Mouse (Mus musculus): ENCODE measurements around the gene Vstm2l. TPM values are rescaled to one million over a fixed set of nuclear protein-coding genes. Genes with fewer than 3 reads are reported as not detected.

Vstm2l gene
- 0.53 and 0.63 TPM in 2 replicates for polyA plus RNA-seq (2015; fragmentation: Nextera tagmentation; extraction: Ambion mirVana)

GRCm38 (mm10) chr2:157914105-157914764, at the start of gene Vstm2l:
TSS of gene Vstm2l (plus strand) at chr2:157914653.
- H3K27me3 ChIP-seq (ENCODE audit: control insufficient read depth, insufficient read depth, low read length) = peaks cover 11% of the 10 kb centered on the region
- H3K27ac ChIP-seq (replicated peaks) = no peak within 1 kb of the TSS
- ATAC-seq (ENCODE audit: low FRiP score, low TSS enrichment) (no peak), DNase-seq (ENCODE audit: low spot score) (no peak)
- H3K9me3 ChIP-seq (ENCODE audit: control insufficient read depth, low read length) = no peaks in the 10 kb centered on the region
- no peak within 1 kb of the TSS for H3K4me3 ChIP-seq (ENCODE audit: low read depth, low read length)
- no peak within 1 kb of the TSS for H3K9ac ChIP-seq (ENCODE audit: low read length)
- no peaks in the 10 kb centered on the region for H3K36me3 ChIP-seq (ENCODE audit: control insufficient read depth, insufficient read depth, low read length)
- TF ChIP-seq EP300 (optimal IDR thresholded peaks at IDR 0.05) = no peak
- no peak for TF ChIP-seq CTCF (IDR thresholded peaks at IDR 0.05; ENCODE audit: low read depth)
- peak within 1 kb of the TSS; percentile 25; the same call in 1 of the 2 replicates for H3K4me2 ChIP-seq (replicated peaks; ENCODE audit: low read depth)
- WGBS = 4% methylated on average over 51 of the region's 62 CpGs
- no peaks in the 10 kb centered on the region for H3K4me1 ChIP-seq (replicated peaks; ENCODE audit: control insufficient read depth, insufficient read depth)

- no peak for TF ChIP-seq CTCF (IDR thresholded peaks at IDR 0.05; ENCODE audit: low read depth)
- TF ChIP-seq EP300 (optimal IDR thresholded peaks at IDR 0.05) = no peak
These were observed 47.3 kb upstream of the Vstm2l start for GRCm38 (mm10) chr2:157867126-157867525.

GRCm38 (mm10) chr2:157870247-157870646, 44.2 kb upstream of the Vstm2l start:
- no peak overlapping the region for H3K9ac ChIP-seq (ENCODE audit: low read length)
- DNase-seq (ENCODE audit: low spot score) = no peak
- no peak overlapping the region for H3K4me2 ChIP-seq (replicated peaks; ENCODE audit: low read depth)
- no peaks in the 10 kb centered on the region for H3K27me3 ChIP-seq (ENCODE audit: control insufficient read depth, insufficient read depth, low read length)
- no peak for ATAC-seq (ENCODE audit: low FRiP score, low TSS enrichment)
- TF ChIP-seq CTCF (IDR thresholded peaks at IDR 0.05; ENCODE audit: low read depth) (no peak), EP300 (optimal IDR thresholded peaks at IDR 0.05) (no peak)
- H3K4me1 ChIP-seq (replicated peaks; ENCODE audit: control insufficient read depth, insufficient read depth) = no peaks in the 10 kb centered on the region
- H3K27ac ChIP-seq (replicated peaks) = no peak overlapping the region
- no peak overlapping the region for H3K4me3 ChIP-seq (ENCODE audit: low read depth, low read length)
- H3K36me3 ChIP-seq (ENCODE audit: control insufficient read depth, insufficient read depth, low read length) = no peaks in the 10 kb centered on the region
- WGBS = 83% methylated on average over 6 of the region's 6 CpGs
- no peaks in the 10 kb centered on the region for H3K9me3 ChIP-seq (ENCODE audit: control insufficient read depth, low read length)

More at GRCm38 (mm10) chr2:157867126-157867525, 47.3 kb upstream of the Vstm2l start:
- H3K9ac ChIP-seq (ENCODE audit: low read length) = no peak overlapping the region
- H3K4me2 ChIP-seq (replicated peaks; ENCODE audit: low read depth) = no peak overlapping the region
- no peaks in the 10 kb centered on the region for H3K36me3 ChIP-seq (ENCODE audit: control insufficient read depth, insufficient read depth, low read length)
- ATAC-seq (ENCODE audit: low FRiP score, low TSS enrichment) (no peak), DNase-seq (ENCODE audit: low spot score) (no peak)
- no peaks in the 10 kb centered on the region for H3K27me3 ChIP-seq (ENCODE audit: control insufficient read depth, insufficient read depth, low read length)
- no peaks in the 10 kb centered on the region for H3K9me3 ChIP-seq (ENCODE audit: control insufficient read depth, low read length)
- no peaks in the 10 kb centered on the region for H3K4me1 ChIP-seq (replicated peaks; ENCODE audit: control insufficient read depth, insufficient read depth)
- 82% methylated on average over 3 of the region's 3 CpGs for WGBS
- no peak overlapping the region for H3K27ac ChIP-seq (replicated peaks)
- H3K4me3 ChIP-seq (ENCODE audit: low read depth, low read length) = no peak overlapping the region

GRCm38 (mm10) chr2:157873223-157873622, 41.2 kb upstream of the Vstm2l start:
- 61% methylated on average over 6 of the region's 6 CpGs for WGBS
- no peaks in the 10 kb centered on the region for H3K27me3 ChIP-seq (ENCODE audit: control insufficient read depth, insufficient read depth, low read length)
- TF ChIP-seq EP300 (optimal IDR thresholded peaks at IDR 0.05) = no peak
- TF ChIP-seq CTCF (IDR thresholded peaks at IDR 0.05; ENCODE audit: low read depth) = no peak

GRCm38 (mm10) chr2:157873691-157874090, 40.8 kb upstream of the Vstm2l start:
- Histone ChIP-seq H3K9me3 (ENCODE audit: control insufficient read depth, low read length) (no peaks in the 10 kb centered on the region), H3K36me3 (ENCODE audit: control insufficient read depth, insufficient read depth, low read length) (no peaks in the 10 kb centered on the region), H3K27ac (replicated peaks) (no peak overlapping the region), H3K4me2 (replicated peaks; ENCODE audit: low read depth) (no peak overlapping the region), H3K4me3 (ENCODE audit: low read depth, low read length) (no peak overlapping the region), H3K4me1 (replicated peaks; ENCODE audit: control insufficient read depth, insufficient read depth) (no peaks in the 10 kb centered on the region), H3K27me3 (ENCODE audit: control insufficient read depth, insufficient read depth, low read length) (no peaks in the 10 kb centered on the region), H3K9ac (ENCODE audit: low read length) (no peak overlapping the region)
- TF ChIP-seq EP300 (optimal IDR thresholded peaks at IDR 0.05) = no peak
- TF ChIP-seq CTCF (IDR thresholded peaks at IDR 0.05; ENCODE audit: low read depth) = no peak
- WGBS = 81% methylated on average over 1 of the region's 1 CpGs
- no peak for ATAC-seq (ENCODE audit: low FRiP score, low TSS enrichment)
- no peak for DNase-seq (ENCODE audit: low spot score)

More at GRCm38 (mm10) chr2:157873223-157873622, 41.2 kb upstream of the Vstm2l start:
- DNase-seq (ENCODE audit: low spot score) (no peak), ATAC-seq (ENCODE audit: low FRiP score, low TSS enrichment) (no peak)
- no peak overlapping the region for H3K4me3 ChIP-seq (ENCODE audit: low read depth, low read length)
- H3K9ac ChIP-seq (ENCODE audit: low read length) = no peak overlapping the region
- no peaks in the 10 kb centered on the region for H3K9me3 ChIP-seq (ENCODE audit: control insufficient read depth, low read length)
- no peak overlapping the region for H3K4me2 ChIP-seq (replicated peaks; ENCODE audit: low read depth)
- H3K27ac ChIP-seq (replicated peaks) = no peak overlapping the region
- H3K4me1 ChIP-seq (replicated peaks; ENCODE audit: control insufficient read depth, insufficient read depth) = no peaks in the 10 kb centered on the region
- H3K36me3 ChIP-seq (ENCODE audit: control insufficient read depth, insufficient read depth, low read length) = no peaks in the 10 kb centered on the region

GRCm38 (mm10) chr2:157875111-157875510, 39.3 kb upstream of the Vstm2l start:
- ATAC-seq (ENCODE audit: low FRiP score, low TSS enrichment) (no peak), DNase-seq (ENCODE audit: low spot score) (no peak)
- TF ChIP-seq CTCF (IDR thresholded peaks at IDR 0.05; ENCODE audit: low read depth) (no peak), EP300 (optimal IDR thresholded peaks at IDR 0.05) (no peak)
- H3K36me3 ChIP-seq (ENCODE audit: control insufficient read depth, insufficient read depth, low read length) = no peaks in the 10 kb centered on the region
- 81% methylated on average over 8 of the region's 8 CpGs for WGBS
- no peak overlapping the region for H3K27ac ChIP-seq (replicated peaks)
- no peak overlapping the region for H3K4me2 ChIP-seq (replicated peaks; ENCODE audit: low read depth)
- H3K4me1 ChIP-seq (replicated peaks; ENCODE audit: control insufficient read depth, insufficient read depth) = no peaks in the 10 kb centered on the region
- H3K9me3 ChIP-seq (ENCODE audit: control insufficient read depth, low read length) = no peaks in the 10 kb centered on the region
- H3K27me3 ChIP-seq (ENCODE audit: control insufficient read depth, insufficient read depth, low read length) = no peaks in the 10 kb centered on the region
- no peak overlapping the region for H3K9ac ChIP-seq (ENCODE audit: low read length)
- H3K4me3 ChIP-seq (ENCODE audit: low read depth, low read length) = no peak overlapping the region
